Mouse (Mus musculus): Measurements from ENCODE around the gene Ptpn21. TPM values are rescaled to one million over a fixed set of nuclear protein-coding genes. Genes with fewer than 3 reads are reported as not detected.

Gene Ptpn21
- polyA plus RNA-seq, 1 experiment from 2014 or later, result 5.7 TPM

- DNase-seq (ENCODE audit: low spot score), result no peak
- H3K36me3 ChIP-seq (ENCODE audit: control insufficient read depth, insufficient read depth, low read length), result no peaks in the 10 kb centered on the region; the same call in 1 of the 2 replicates
- H3K4me1 ChIP-seq (replicated peaks; ENCODE audit: control insufficient read depth, insufficient read depth, low read length), result peaks cover 8% of the 10 kb centered on the region
- H3K9ac ChIP-seq (ENCODE audit: low read depth, low read length), result peak overlapping the region; percentile 76
- ATAC-seq (replicated peaks; ENCODE audit: low FRiP score), result no peak
- no peaks in the 10 kb centered on the region for H3K9me3 ChIP-seq (ENCODE audit: control insufficient read depth, low read length)
- H3K4me3 ChIP-seq (ENCODE audit: low read depth, low read length), result peak overlapping the region; percentile 68
- H3K4me2 ChIP-seq, result peak overlapping the region; percentile 81
- peaks cover 18% of the 10 kb centered on the region for H3K27me3 ChIP-seq (replicated peaks; ENCODE audit: control insufficient read depth, insufficient read depth, low read length)
- H3K27ac ChIP-seq (ENCODE audit: low read depth, low read length), result no peak overlapping the region
- WGBS, result 60% methylated on average over 3 of the region's 3 CpGs
Measured at GRCm38 (mm10) chr12:98733165-98733564, 4.0 kb downstream of the Ptpn21 start.

GRCm38 (mm10) chr12:98730682-98731081, 6.5 kb downstream of the Ptpn21 start:
- H3K27ac ChIP-seq (ENCODE audit: low read depth, low read length), result no peak overlapping the region
- no peaks in the 10 kb centered on the region for H3K9me3 ChIP-seq (ENCODE audit: control insufficient read depth, low read length)
- DNase-seq (ENCODE audit: low spot score), result no peak
- no peak overlapping the region for H3K9ac ChIP-seq (ENCODE audit: low read depth, low read length)
- H3K4me1 ChIP-seq (replicated peaks; ENCODE audit: control insufficient read depth, insufficient read depth, low read length), result peaks cover 8% of the 10 kb centered on the region
- H3K4me3 ChIP-seq (ENCODE audit: low read depth, low read length), result no peak overlapping the region
- ATAC-seq (replicated peaks; ENCODE audit: low FRiP score), result no peak
- no peaks in the 10 kb centered on the region; the same call in 1 of the 2 replicates for H3K36me3 ChIP-seq (ENCODE audit: control insufficient read depth, insufficient read depth, low read length)
- no peak overlapping the region for H3K4me2 ChIP-seq
- WGBS, result 87% methylated on average over 11 of the region's 11 CpGs
- no peaks in the 10 kb centered on the region for H3K27me3 ChIP-seq (replicated peaks; ENCODE audit: control insufficient read depth, insufficient read depth, low read length)

- ATAC-seq (replicated peaks; ENCODE audit: low FRiP score), result no peak
- WGBS, result 75% methylated on average over 7 of the region's 7 CpGs
Measured at GRCm38 (mm10) chr12:98727186-98727585, 10.0 kb downstream of the Ptpn21 start.

GRCm38 (mm10) chr12:98726078-98726477, 11.1 kb downstream of the Ptpn21 start:
- no peaks in the 10 kb centered on the region for H3K4me1 ChIP-seq (replicated peaks; ENCODE audit: control insufficient read depth, insufficient read depth, low read length)
- no peaks in the 10 kb centered on the region for H3K9me3 ChIP-seq (ENCODE audit: control insufficient read depth, low read length)
- H3K4me2 ChIP-seq, result no peak overlapping the region
- no peak overlapping the region for H3K27ac ChIP-seq (ENCODE audit: low read depth, low read length)
- no peak for DNase-seq (ENCODE audit: low spot score)
- no peak overlapping the region for H3K4me3 ChIP-seq (ENCODE audit: low read depth, low read length)
- no peak overlapping the region for H3K9ac ChIP-seq (ENCODE audit: low read depth, low read length)
- no peaks in the 10 kb centered on the region for H3K27me3 ChIP-seq (replicated peaks; ENCODE audit: control insufficient read depth, insufficient read depth, low read length)
- no peak for ATAC-seq (replicated peaks; ENCODE audit: low FRiP score)
- WGBS, result 83% methylated on average over 7 of the region's 7 CpGs
- H3K36me3 ChIP-seq (ENCODE audit: control insufficient read depth, insufficient read depth, low read length), result no peaks in the 10 kb centered on the region; the same call in 1 of the 2 replicates

More at GRCm38 (mm10) chr12:98727186-98727585, 10.0 kb downstream of the Ptpn21 start:
- Histone ChIP-seq H3K4me3 (ENCODE audit: low read depth, low read length) (no peak overlapping the region), H3K36me3 (ENCODE audit: control insufficient read depth, insufficient read depth, low read length) (no peaks in the 10 kb centered on the region; the same call in 1 of the 2 replicates), H3K27ac (ENCODE audit: low read depth, low read length) (no peak overlapping the region), H3K4me1 (replicated peaks; ENCODE audit: control insufficient read depth, insufficient read depth, low read length) (no peaks in the 10 kb centered on the region), H3K9ac (ENCODE audit: low read depth, low read length) (no peak overlapping the region), H3K9me3 (ENCODE audit: control insufficient read depth, low read length) (no peaks in the 10 kb centered on the region), H3K27me3 (replicated peaks; ENCODE audit: control insufficient read depth, insufficient read depth, low read length) (no peaks in the 10 kb centered on the region), H3K4me2 (no peak overlapping the region)
- DNase-seq (ENCODE audit: low spot score), result no peak

GRCm38 (mm10) chr12:98724976-98725375, 12.2 kb downstream of the Ptpn21 start:
- H3K4me2 ChIP-seq, result no peak overlapping the region
- H3K4me1 ChIP-seq (replicated peaks; ENCODE audit: control insufficient read depth, insufficient read depth, low read length), result no peaks in the 10 kb centered on the region
- ATAC-seq (replicated peaks; ENCODE audit: low FRiP score) (no peak), DNase-seq (ENCODE audit: low spot score) (no peak)
- no peak overlapping the region for H3K4me3 ChIP-seq (ENCODE audit: low read depth, low read length)
- no peak overlapping the region for H3K27ac ChIP-seq (ENCODE audit: low read depth, low read length)
- WGBS, result 56% methylated on average over 5 of the region's 5 CpGs
- no peak overlapping the region for H3K9ac ChIP-seq (ENCODE audit: low read depth, low read length)
- no peaks in the 10 kb centered on the region for H3K36me3 ChIP-seq (ENCODE audit: control insufficient read depth, insufficient read depth, low read length)
- no peaks in the 10 kb centered on the region for H3K27me3 ChIP-seq (replicated peaks; ENCODE audit: control insufficient read depth, insufficient read depth, low read length)
- no peaks in the 10 kb centered on the region for H3K9me3 ChIP-seq (ENCODE audit: control insufficient read depth, low read length)

- Histone ChIP-seq H3K4me2 (no peak overlapping the region), H3K27me3 (replicated peaks; ENCODE audit: control insufficient read depth, insufficient read depth, low read length) (no peaks in the 10 kb centered on the region), H3K4me3 (ENCODE audit: low read depth, low read length) (no peak overlapping the region), H3K36me3 (ENCODE audit: control insufficient read depth, insufficient read depth, low read length) (no peaks in the 10 kb centered on the region), H3K9me3 (ENCODE audit: control insufficient read depth, low read length) (no peaks in the 10 kb centered on the region), H3K27ac (ENCODE audit: low read depth, low read length) (no peak overlapping the region), H3K4me1 (replicated peaks; ENCODE audit: control insufficient read depth, insufficient read depth, low read length) (no peaks in the 10 kb centered on the region), H3K9ac (ENCODE audit: low read depth, low read length) (no peak overlapping the region)
- WGBS, result 93% methylated on average over 7 of the region's 7 CpGs
- DNase-seq (ENCODE audit: low spot score) (no peak), ATAC-seq (replicated peaks; ENCODE audit: low FRiP score) (no peak)
Measured at GRCm38 (mm10) chr12:98724224-98724623, 13.0 kb downstream of the Ptpn21 start.

GRCm38 (mm10) chr12:98721030-98721429, 16.2 kb downstream of the Ptpn21 start:
- WGBS, result 71% methylated on average over 3 of the region's 3 CpGs

GRCm38 (mm10) chr12:98720628-98721027, 16.6 kb downstream of the Ptpn21 start:
- no peaks in the 10 kb centered on the region for H3K4me1 ChIP-seq (replicated peaks; ENCODE audit: control insufficient read depth, insufficient read depth, low read length)
- no peaks in the 10 kb centered on the region for H3K36me3 ChIP-seq (ENCODE audit: control insufficient read depth, insufficient read depth, low read length)
- ATAC-seq (replicated peaks; ENCODE audit: low FRiP score) (no peak), DNase-seq (ENCODE audit: low spot score) (no peak)
- H3K9ac ChIP-seq (ENCODE audit: low read depth, low read length), result no peak overlapping the region
- no peak overlapping the region for H3K4me3 ChIP-seq (ENCODE audit: low read depth, low read length)
- no peak overlapping the region for H3K27ac ChIP-seq (ENCODE audit: low read depth, low read length)
- no peaks in the 10 kb centered on the region for H3K9me3 ChIP-seq (ENCODE audit: control insufficient read depth, low read length)
- H3K4me2 ChIP-seq, result no peak overlapping the region
- H3K27me3 ChIP-seq (replicated peaks; ENCODE audit: control insufficient read depth, insufficient read depth, low read length), result no peaks in the 10 kb centered on the region
- WGBS, result 84% methylated on average over 3 of the region's 3 CpGs

More at GRCm38 (mm10) chr12:98721030-98721429, 16.2 kb downstream of the Ptpn21 start:
- Histone ChIP-seq H3K4me1 (replicated peaks; ENCODE audit: control insufficient read depth, insufficient read depth, low read length) (no peaks in the 10 kb centered on the region), H3K4me2 (no peak overlapping the region), H3K9ac (ENCODE audit: low read depth, low read length) (no peak overlapping the region), H3K27me3 (replicated peaks; ENCODE audit: control insufficient read depth, insufficient read depth, low read length) (no peaks in the 10 kb centered on the region), H3K27ac (ENCODE audit: low read depth, low read length) (no peak overlapping the region), H3K4me3 (ENCODE audit: low read depth, low read length) (no peak overlapping the region), H3K9me3 (ENCODE audit: control insufficient read depth, low read length) (no peaks in the 10 kb centered on the region), H3K36me3 (ENCODE audit: control insufficient read depth, insufficient read depth, low read length) (no peaks in the 10 kb centered on the region)
- ATAC-seq (replicated peaks; ENCODE audit: low FRiP score), result no peak
- no peak for DNase-seq (ENCODE audit: low spot score)

- no peaks in the 10 kb centered on the region for H3K27me3 ChIP-seq (replicated peaks; ENCODE audit: control insufficient read depth, insufficient read depth, low read length)
- H3K27ac ChIP-seq (ENCODE audit: low read depth, low read length), result no peak overlapping the region
- no peak overlapping the region for H3K4me2 ChIP-seq
- peaks cover 14% of the 10 kb centered on the region for H3K4me1 ChIP-seq (replicated peaks; ENCODE audit: control insufficient read depth, insufficient read depth, low read length)
- no peak overlapping the region for H3K9ac ChIP-seq (ENCODE audit: low read depth, low read length)
- H3K36me3 ChIP-seq (ENCODE audit: control insufficient read depth, insufficient read depth, low read length), result no peaks in the 10 kb centered on the region
- 83% methylated on average over 2 of the region's 2 CpGs for WGBS
- DNase-seq (ENCODE audit: low spot score) (no peak), ATAC-seq (replicated peaks; ENCODE audit: low FRiP score) (no peak)
- no peaks in the 10 kb centered on the region for H3K9me3 ChIP-seq (ENCODE audit: control insufficient read depth, low read length)
- H3K4me3 ChIP-seq (ENCODE audit: low read depth, low read length), result no peak overlapping the region
Measured at GRCm38 (mm10) chr12:98716142-98716541, 21.1 kb downstream of the Ptpn21 start.

Data from liver, embryonic 11.5 days (tissue).